32 mouse cellular contexts compared by ENCODE assay signal in genomic region chr15:21780040-21780439, GRCm38 (mm10).
"Had no signal": no experiment of that assay in that cellular context is flagged by ENCODE, and none has a peak within 500 bp of the region (broad histone marks: within the 10 kb centered on the region; RNA-seq: fewer than 3 reads in every experiment).

No protein-coding gene starts in this region.

- ATAC-seq: inflammation-experienced regulatory T-cells, adult 6 months; intestine, embryonic 15.5 days; intestine, embryonic 16.5 days; intestine, postnatal 0 days had no signal

- H3K27ac ChIP-seq: heart, embryonic 13.5 days; heart, embryonic 15.5 days; hindbrain, embryonic 10.5 days; hindbrain, embryonic 12.5 days; hindbrain, embryonic 14.5 days; hindbrain, embryonic 15.5 days; hindbrain, postnatal 0 days; intestine, embryonic 15.5 days; kidney, embryonic 15.5 days; kidney, postnatal 0 days; layer of hippocampus, adult 2 months; left cerebral cortex, adult 2 months had no signal

- H3K36me3 ChIP-seq: heart, embryonic 13.5 days; heart, embryonic 15.5 days; hindbrain, embryonic 10.5 days; hindbrain, embryonic 12.5 days; hindbrain, embryonic 13.5 days; hindbrain, embryonic 15.5 days; intestine, embryonic 15.5 days; kidney, embryonic 15.5 days had no signal

- H3K9me3 ChIP-seq: heart, embryonic 13.5 days; heart, embryonic 15.5 days; hindbrain, embryonic 10.5 days; hindbrain, embryonic 12.5 days; hindbrain, embryonic 13.5 days; hindbrain, embryonic 15.5 days; intestine, embryonic 15.5 days; kidney, embryonic 15.5 days had no signal

- H3K4me3 ChIP-seq: heart, embryonic 13.5 days; heart, embryonic 15.5 days; hindbrain, embryonic 10.5 days; hindbrain, embryonic 12.5 days; hindbrain, embryonic 13.5 days; hindbrain, embryonic 15.5 days; intestine, embryonic 15.5 days; kidney, embryonic 15.5 days; layer of hippocampus, adult 2 months; left cerebral cortex, adult 2 months had no signal

- H3K9ac ChIP-seq: heart, embryonic 13.5 days; heart, embryonic 15.5 days; hindbrain, embryonic 12.5 days; hindbrain, embryonic 13.5 days; hindbrain, embryonic 14.5 days; hindbrain, embryonic 15.5 days; intestine, embryonic 15.5 days; kidney, embryonic 15.5 days had no signal

- H3K27me3 ChIP-seq: heart, embryonic 13.5 days; heart, embryonic 15.5 days; hindbrain, embryonic 12.5 days; hindbrain, embryonic 13.5 days; hindbrain, embryonic 15.5 days; intestine, embryonic 15.5 days; kidney, embryonic 15.5 days had no signal

- H3K4me1 ChIP-seq: heart, embryonic 13.5 days; heart, embryonic 15.5 days; hindbrain, embryonic 10.5 days; hindbrain, embryonic 12.5 days; hindbrain, embryonic 13.5 days; hindbrain, embryonic 15.5 days; intestine, embryonic 15.5 days; kidney, embryonic 15.5 days had no signal

- DNase-seq: heart, postnatal 10 days; heart, postnatal 14 days; heart, postnatal 36 days; heart, postnatal 4 days; kidney, adult 11 months; kidney, adult 18-20 months; kidney, adult 2 months; kidney, adult 8-10 months; kidney, adult 9 months; kidney, postnatal 10 days; kidney, postnatal 14 days; kidney, postnatal 25 days; kidney, postnatal 36 days; kidney, postnatal 4 days; layer of hippocampus, adult 9-11 months; layer of hippocampus, postnatal 36 days had no signal

- H3K4me2 ChIP-seq: heart, embryonic 13.5 days; heart, embryonic 15.5 days; hindbrain, embryonic 12.5 days; hindbrain, embryonic 13.5 days; hindbrain, embryonic 14.5 days; hindbrain, embryonic 15.5 days; intestine, embryonic 15.5 days; kidney, embryonic 15.5 days had no signal
